Mouse (Mus musculus): ENCODE measurements at regions not wholly inside any gene's neighbourhood (a gene's known extent, or its start where the extent isn't known, plus 50 kb on each side); places are given as distances from the start of the nearest gene placed in this dataset.

- ChIA-PET CTCF (no interaction called here), POLR2A (interaction anchor here in 1 of 4 experiments (1.5 kb wide), 1 partner anchor 8 kb away, joined by 3 read pairs; no protein-coding TSS in a partner anchor)
Observed at GRCm38 (mm10) chr5:19026970-19027369, 199.9 kb upstream of the Magi2 start.

All from embryonic stem cell, embryonic (primary cell).